Mouse (Mus musculus) forebrain, embryonic 14.5 days (tissue): Measurements from ENCODE around the gene Lats1. TPM values are rescaled to one million over a fixed set of nuclear protein-coding genes. Genes with fewer than 3 reads are reported as not detected.

Experiments used
- ATAC-seq: fragments of 200-750 bp; cut with Nextera tagmentation; 2 replicates; pipeline ENCODE4 v1.8.0; 2017; ENCODE audit warnings: mild to moderate bottlenecking, moderate library complexity
- DNase-seq: peaks from one replicate; pipeline ENCODE4 v3.0.0-alpha.2; 2015; ENCODE audit warnings: low spot score
- H3K27ac ChIP-seq: fragments of 300-500 bp; sonication (generic); 2 replicates; pipeline ENCODE4 v1.5.1; 2014; ENCODE audit warnings: low read depth, mild to moderate bottlenecking, control low read depth, low read length, moderate library complexity
- H3K27me3 ChIP-seq: fragments of 300-500 bp; sonication (generic); replicated peaks from 2 replicates; pipeline ENCODE4 v1.6.1; 2014; ENCODE audit warnings: low read length, control low read depth, mixed read lengths; ENCODE audit not compliant: control insufficient read depth, insufficient read depth
- H3K36me3 ChIP-seq: fragments of 300-500 bp; sonication (generic); 2 replicates; pipeline ENCODE4 v1.6.1; 2014; ENCODE audit warnings: low read length, control low read depth; ENCODE audit not compliant: control insufficient read depth, insufficient read depth
- H3K4me1 ChIP-seq: fragments of 300-500 bp; sonication (generic); 2 replicates; pipeline ENCODE4 v1.6.1; 2014; ENCODE audit warnings: antibody characterized with exemption, low read length, control low read depth; ENCODE audit not compliant: control insufficient read depth, insufficient read depth
- H3K4me2 ChIP-seq: fragments of 300-500 bp; sonication (generic); 2 replicates; pipeline ENCODE4 v1.6.1; 2014; ENCODE audit warnings: mild to moderate bottlenecking, control low read depth, low read length
- H3K4me3 ChIP-seq: fragments of 300-500 bp; sonication (generic); 2 replicates; pipeline ENCODE4 v1.5.1; 2014; ENCODE audit warnings: low read depth, low read length, control low read depth
- H3K9ac ChIP-seq: fragments of 300-500 bp; sonication (generic); 2 replicates; pipeline ENCODE4 v1.6.1; 2014; ENCODE audit warnings: mild to moderate bottlenecking, low read length, control low read depth, moderate library complexity
- H3K9me3 ChIP-seq: fragments of 300-500 bp; sonication (generic); replicated peaks from 2 replicates; pipeline ENCODE4 v1.6.1; 2016; ENCODE audit warnings: low read length, control low read depth, mixed read lengths; ENCODE audit not compliant: control insufficient read depth
- WGBS: fragments of 180-500 bp; shearing (Covaris S2); extraction: QIAGEN DNeasy Blood & Tissue Kit; methylation state at CpG from one replicate; pipeline ENCODE4 v1.1.7; 2014; 5-methylcytosine and 5-hydroxymethylcytosine counted together
- polyA plus RNA-seq: library from polyadenylated mRNA; unstranded; fragments of >200 nt; fragmentation: Nextera tagmentation; extraction: Ambion mirVana; gene quantifications from 2 replicates; pipeline ENCODE4 v1.2.1, GENCODE M21; 2014

The Lats1 gene
- polyA plus RNA-seq, 1 experiment from 2014 or later: 12.8 TPM

DNA sequence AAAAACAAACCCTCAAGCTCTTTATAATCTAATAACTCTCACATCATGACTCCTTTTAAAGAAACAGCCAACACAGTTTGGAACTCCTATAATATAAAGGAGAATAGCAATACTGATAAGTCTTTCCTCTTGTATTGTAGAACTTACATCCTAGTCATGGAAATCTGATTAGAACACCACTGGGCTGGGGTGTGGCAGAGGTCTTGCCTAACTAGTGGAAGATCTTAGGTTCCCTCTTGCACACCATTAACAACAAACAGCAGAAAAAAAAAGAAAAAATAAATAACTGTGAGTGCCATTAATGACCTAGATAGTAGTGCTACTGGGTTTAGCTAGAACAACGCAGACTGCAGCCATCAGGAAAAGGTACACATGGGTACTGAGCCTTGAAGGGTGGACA is 16.1 kb upstream of the Lats1 start:
- no peak for DNase-seq
- Histone ChIP-seq H3K4me2 (no peak overlapping the region), H3K27ac (no peak overlapping the region), H3K27me3 (no peaks in the 10 kb centered on the region), H3K9ac (no peak overlapping the region), H3K9me3 (no peaks in the 10 kb centered on the region), H3K4me1 (peaks cover 10% of the 10 kb centered on the region), H3K36me3 (peaks cover 7% of the 10 kb centered on the region; the same call in 1 of the 2 replicates), H3K4me3 (no peak overlapping the region)
- WGBS: 90% methylated on average over 1 of the region's 1 CpGs
- no peak for ATAC-seq

DNA sequence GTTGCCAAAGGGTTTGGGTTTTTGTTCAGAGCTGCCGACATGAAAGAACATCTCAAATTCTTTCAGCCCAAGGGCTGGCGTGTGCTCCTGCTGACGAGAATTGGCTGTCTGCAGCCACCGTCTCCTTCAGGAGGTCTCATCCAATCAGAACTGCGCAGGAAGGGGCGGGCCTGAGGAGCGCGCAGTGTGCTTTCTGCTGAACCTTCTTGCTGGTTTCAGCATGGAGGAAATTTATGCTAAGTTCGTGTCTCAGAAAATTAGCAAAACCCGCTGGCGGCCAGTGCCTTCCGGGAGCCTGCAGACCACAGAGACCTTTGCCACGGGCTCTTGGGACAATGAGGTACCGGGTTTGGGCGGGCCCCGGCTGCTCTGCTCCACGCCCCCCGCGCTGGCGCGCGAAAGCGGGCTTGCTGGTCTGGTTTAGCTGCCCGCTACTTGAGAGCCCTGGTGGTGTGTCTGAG is 13.6 kb upstream of the Lats1 start, which contains the start of gene Nup43:
Nup43 (plus strand) TSS at position 162 of the 461 bp plus-strand sequence.
- peak within 1 kb of the TSS; percentile 75 for H3K9ac ChIP-seq
- no peaks in the 10 kb centered on the region for H3K9me3 ChIP-seq
- H3K27me3 ChIP-seq: no peaks in the 10 kb centered on the region
- under 1% methylated on average over 24 of the region's 24 CpGs for whole genome bisulfite sequencing
- H3K4me1 ChIP-seq: peaks cover 10% of the 10 kb centered on the region
- ATAC-seq (peak; percentile 81), DNase-seq (peak; percentile 96)
- H3K27ac ChIP-seq: peak within 1 kb of the TSS; percentile 50; the same call in 1 of the 2 replicates
- H3K4me3 ChIP-seq: peak within 1 kb of the TSS; percentile 73
- peak within 1 kb of the TSS; percentile 82 for H3K4me2 ChIP-seq
- H3K36me3 ChIP-seq: peaks cover 19% of the 10 kb centered on the region

DNA sequence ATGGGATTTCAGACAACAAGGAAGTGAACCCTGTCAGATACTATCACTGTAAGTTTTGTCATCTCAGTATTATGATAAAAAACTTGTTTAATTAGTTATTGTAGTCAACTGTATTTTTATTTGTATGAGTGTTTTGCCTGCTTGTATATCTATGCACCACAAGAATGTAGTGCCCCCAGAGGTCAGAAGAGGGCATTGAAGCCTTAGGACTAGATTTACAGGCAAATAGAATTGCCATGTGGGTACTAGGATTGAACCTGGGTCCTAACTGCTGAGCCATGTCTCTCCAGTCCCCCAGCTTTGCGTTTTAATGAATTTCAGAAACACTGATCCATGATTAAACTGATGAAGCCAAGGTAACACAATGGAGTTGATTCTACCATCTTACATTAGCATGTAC is 7.3 kb upstream of the Lats1 start:
- H3K9me3 ChIP-seq: no peaks in the 10 kb centered on the region
- H3K27ac ChIP-seq: no peak overlapping the region
- H3K4me2 ChIP-seq: no peak overlapping the region
- WGBS: 68% methylated on average over 1 of the region's 1 CpGs
- peaks cover 67% of the 10 kb centered on the region for H3K36me3 ChIP-seq
- no peak overlapping the region for H3K9ac ChIP-seq
- H3K4me3 ChIP-seq: no peak overlapping the region
- no peak for ATAC-seq
- DNase-seq: peak; percentile 28
- no peaks in the 10 kb centered on the region for H3K27me3 ChIP-seq
- no peaks in the 10 kb centered on the region for H3K4me1 ChIP-seq

DNA sequence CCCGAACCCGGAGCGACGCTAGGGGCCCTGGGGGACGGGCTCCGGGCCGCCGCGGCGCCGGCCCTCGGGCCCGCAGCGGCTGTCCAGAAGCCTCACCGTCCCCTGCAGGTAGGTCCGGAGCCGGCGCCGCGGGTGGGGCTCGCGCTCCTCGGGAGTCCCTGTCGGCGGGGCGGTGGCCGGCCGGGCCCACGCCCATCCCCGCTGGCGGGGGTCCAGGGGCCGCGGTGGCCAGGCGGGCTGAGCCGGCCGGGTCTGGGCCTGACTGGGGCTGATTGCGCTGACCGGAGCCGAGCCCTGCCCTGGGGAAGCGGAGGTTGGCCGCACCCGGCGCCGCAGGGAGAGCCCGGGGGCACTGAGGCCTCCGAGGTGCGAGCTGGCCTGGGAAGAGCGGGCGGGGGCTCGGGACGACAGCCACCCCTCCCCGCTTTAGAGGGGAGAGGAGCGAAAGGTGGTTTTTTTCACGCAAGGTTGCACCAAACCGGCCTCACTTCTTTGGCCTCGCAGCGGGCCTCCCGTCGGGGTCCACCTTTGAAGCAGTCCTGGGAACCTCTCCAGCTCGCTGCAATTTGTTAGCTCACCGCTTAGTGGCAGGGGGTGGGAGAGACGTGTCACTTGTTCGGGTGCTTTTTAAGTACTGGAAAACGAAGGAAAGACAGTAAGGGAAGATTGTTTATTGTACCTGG is 470 bp downstream of the Lats1 start:
- ATAC-seq (peak; percentile 81), DNase-seq (peak; percentile 80)
- H3K9ac ChIP-seq: peak overlapping the region; percentile 99
- H3K27me3 ChIP-seq: no peaks in the 10 kb centered on the region
- H3K4me3 ChIP-seq: peak overlapping the region; percentile 99
- peak overlapping the region; percentile 69 for H3K4me2 ChIP-seq
- H3K9me3 ChIP-seq: no peaks in the 10 kb centered on the region
- peaks cover 28% of the 10 kb centered on the region for H3K36me3 ChIP-seq
- H3K4me1 ChIP-seq: peaks cover 19% of the 10 kb centered on the region
- peak overlapping the region; percentile 94 for H3K27ac ChIP-seq
- WGBS: under 1% methylated on average over 60 of the region's 64 CpGs

DNA sequence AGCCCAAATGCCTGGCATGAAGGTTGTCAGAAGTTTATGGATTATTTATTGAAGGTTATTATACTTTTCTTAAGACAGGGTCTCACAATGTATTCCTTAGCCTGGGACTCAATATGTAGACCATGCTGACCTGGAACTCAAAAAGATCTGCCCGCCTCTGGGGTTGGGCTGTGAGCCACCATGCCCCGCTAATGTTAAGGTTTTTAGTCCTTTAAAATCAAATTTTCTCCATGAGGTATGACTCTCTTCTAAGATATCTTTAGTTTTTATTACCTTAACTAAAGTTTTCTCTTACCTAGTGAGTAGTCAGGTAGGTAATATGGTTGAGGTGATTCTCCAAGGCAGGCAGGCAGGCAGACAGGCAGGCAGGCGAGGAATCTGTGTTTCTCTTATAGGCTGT is 1.2 kb downstream of the Lats1 start:
- WGBS: 52% methylated on average over 3 of the region's 3 CpGs
- Histone ChIP-seq H3K27me3 (no peaks in the 10 kb centered on the region), H3K9ac (peak overlapping the region; percentile 99), H3K27ac (no peak overlapping the region), H3K36me3 (peaks cover 20% of the 10 kb centered on the region), H3K4me2 (peak overlapping the region; percentile 69), H3K9me3 (no peaks in the 10 kb centered on the region), H3K4me3 (peak overlapping the region; percentile 99), H3K4me1 (peaks cover 19% of the 10 kb centered on the region)
- DNase-seq (no peak), ATAC-seq (no peak)

DNA sequence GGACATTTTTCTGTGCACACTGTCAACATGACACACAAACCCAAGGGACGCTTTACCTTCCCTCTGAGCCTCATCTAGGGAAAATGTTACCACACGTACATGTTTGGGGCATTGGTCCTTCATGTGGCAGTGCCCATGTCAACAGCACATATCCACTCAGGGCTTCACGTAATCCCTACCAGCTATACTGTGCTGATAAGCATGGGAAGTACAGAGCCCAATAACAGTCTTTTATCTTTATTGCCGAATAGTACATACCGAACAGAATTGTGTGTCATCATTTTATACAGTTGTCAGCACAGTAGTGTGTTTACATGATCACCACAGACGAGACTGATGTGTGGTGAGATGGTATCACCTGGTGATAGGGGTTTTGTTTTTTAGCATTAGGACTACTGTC is 5.9 kb downstream of the Lats1 start:
- 95% methylated on average over 6 of the region's 6 CpGs for WGBS
- H3K36me3 ChIP-seq: peaks cover 7% of the 10 kb centered on the region

DNA sequence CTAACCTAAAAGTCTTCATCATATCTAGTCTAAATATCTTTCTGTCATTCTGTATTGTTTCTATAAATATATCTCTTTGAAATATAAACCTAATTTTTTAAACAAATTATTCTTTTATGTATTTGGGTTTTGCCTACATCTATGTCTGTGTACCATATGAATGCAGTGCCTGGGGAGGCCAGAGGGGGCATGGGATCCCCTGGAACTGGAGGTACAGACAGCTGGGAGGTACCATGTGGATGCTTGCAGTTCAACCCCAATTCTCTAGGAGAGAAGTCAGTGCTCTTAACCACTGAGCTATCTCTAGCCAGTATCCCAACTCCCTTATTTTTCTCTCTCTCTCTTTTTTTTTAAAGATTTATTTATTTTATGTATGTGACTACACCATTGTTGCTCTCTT is 14.3 kb downstream of the Lats1 start:
- Histone ChIP-seq H3K36me3 (peaks cover 68% of the 10 kb centered on the region), H3K27me3 (no peaks in the 10 kb centered on the region)

More for the DNA sequence above, 5.9 kb downstream of the Lats1 start:
- Histone ChIP-seq H3K4me1 (peaks cover 12% of the 10 kb centered on the region), H3K9ac (no peak overlapping the region), H3K27me3 (no peaks in the 10 kb centered on the region), H3K27ac (no peak overlapping the region), H3K4me2 (no peak overlapping the region), H3K9me3 (no peaks in the 10 kb centered on the region), H3K4me3 (no peak overlapping the region)
- DNase-seq (no peak), ATAC-seq (no peak)

DNA sequence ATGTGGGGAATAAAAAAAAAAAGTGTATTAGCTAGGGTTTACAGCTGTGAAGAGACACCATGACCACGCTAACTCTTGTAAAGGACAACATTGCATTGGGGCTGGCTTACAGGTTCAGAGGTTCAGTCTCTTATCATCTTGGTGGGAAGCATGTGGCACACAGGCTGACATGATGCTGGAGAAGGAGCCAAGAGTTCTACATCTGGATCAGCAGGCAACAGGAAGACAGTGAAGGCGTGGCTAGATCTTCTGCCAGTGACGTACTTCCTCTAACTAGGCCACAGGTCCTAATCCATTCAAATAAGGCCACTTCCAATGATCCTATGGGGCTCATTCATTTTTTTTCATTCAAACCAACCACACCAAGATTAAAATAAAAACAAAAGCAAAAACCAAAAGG is 19.1 kb downstream of the Lats1 start:
- H3K4me3 ChIP-seq: no peak overlapping the region
- H3K27ac ChIP-seq: no peak overlapping the region
- H3K9ac ChIP-seq: no peak overlapping the region
- H3K9me3 ChIP-seq: no peaks in the 10 kb centered on the region
- ATAC-seq (no peak), DNase-seq (no peak)
- no peaks in the 10 kb centered on the region for H3K27me3 ChIP-seq
- H3K4me1 ChIP-seq: no peaks in the 10 kb centered on the region
- H3K4me2 ChIP-seq: no peak overlapping the region
- 86% methylated on average over 3 of the region's 3 CpGs for WGBS
- H3K36me3 ChIP-seq: peaks cover 81% of the 10 kb centered on the region

More for the DNA sequence above, 14.3 kb downstream of the Lats1 start:
- H3K4me1 ChIP-seq: no peaks in the 10 kb centered on the region
- no peak overlapping the region for H3K4me2 ChIP-seq
- H3K9ac ChIP-seq: no peak overlapping the region
- DNase-seq (no peak), ATAC-seq (no peak)
- H3K4me3 ChIP-seq: no peak overlapping the region
- H3K9me3 ChIP-seq: no peaks in the 10 kb centered on the region
- no peak overlapping the region for H3K27ac ChIP-seq

DNA sequence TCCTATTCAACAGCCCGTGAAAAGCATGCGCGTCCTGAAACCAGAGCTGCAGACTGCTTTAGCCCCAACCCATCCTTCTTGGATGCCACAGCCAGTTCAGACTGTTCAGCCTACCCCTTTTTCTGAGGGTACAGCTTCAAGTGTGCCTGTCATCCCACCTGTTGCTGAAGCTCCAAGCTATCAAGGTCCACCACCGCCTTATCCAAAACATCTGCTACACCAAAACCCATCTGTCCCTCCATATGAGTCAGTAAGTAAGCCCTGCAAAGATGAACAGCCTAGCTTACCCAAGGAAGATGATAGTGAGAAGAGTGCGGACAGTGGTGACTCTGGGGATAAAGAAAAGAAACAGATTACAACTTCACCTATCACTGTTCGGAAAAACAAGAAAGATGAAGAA is 21.6 kb downstream of the Lats1 start:
- Histone ChIP-seq H3K27me3 (no peaks in the 10 kb centered on the region), H3K4me2 (no peak overlapping the region), H3K4me1 (no peaks in the 10 kb centered on the region), H3K4me3 (no peak overlapping the region), H3K27ac (no peak overlapping the region), H3K9ac (no peak overlapping the region), H3K36me3 (peaks cover 85% of the 10 kb centered on the region), H3K9me3 (no peaks in the 10 kb centered on the region)
- DNase-seq (no peak), ATAC-seq (no peak)
- 96% methylated on average over 6 of the region's 6 CpGs for WGBS
